Mouse (Mus musculus) kidney, postnatal 4 days (tissue): ENCODE results near the gene Son.
A peak's percentile ranks its signal among the peaks of the same experiment; 100 is the strongest.
"Not testable (repeated sequence)": the region's sequence is repeated elsewhere in the genome, so short reads cannot be mapped to it uniquely, and the experiment has no call there.

Experiments
- DNase-seq, 2 experiments: peaks; one replicate each; pipeline ENCODE4 v3.0.0; 2021; ENCODE audit warnings: mixed read lengths in 2 of 2

Gene Son

GRCm38 (mm10) chr16:91639636-91640035, 7.7 kb upstream of the Son start:
- no peak for DNase-seq

- no peak for DNase-seq
These were observed 7.1 kb upstream of the Son start for GRCm38 (mm10) chr16:91640171-91640570.

DNA sequence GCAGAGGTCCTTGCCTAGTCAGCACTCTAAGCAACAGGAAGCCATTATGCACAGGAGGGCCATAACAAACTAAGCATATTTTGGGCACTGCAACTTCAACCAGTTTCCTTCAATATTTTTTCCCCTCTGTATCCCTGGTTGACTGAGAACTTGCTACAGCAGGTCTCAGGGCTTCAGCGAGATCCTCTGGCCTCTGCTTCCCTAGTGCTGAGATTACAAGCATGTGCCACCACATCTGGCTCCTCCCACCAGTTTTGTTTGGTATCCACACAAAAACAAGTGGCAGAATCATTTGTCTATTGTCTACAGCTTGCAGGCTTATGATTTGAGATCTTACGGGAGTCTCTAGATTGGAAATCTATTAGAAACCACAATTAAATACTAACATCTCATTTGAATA, 2.4 kb upstream of the Son start:
- DNase-seq = no peak

DNA sequence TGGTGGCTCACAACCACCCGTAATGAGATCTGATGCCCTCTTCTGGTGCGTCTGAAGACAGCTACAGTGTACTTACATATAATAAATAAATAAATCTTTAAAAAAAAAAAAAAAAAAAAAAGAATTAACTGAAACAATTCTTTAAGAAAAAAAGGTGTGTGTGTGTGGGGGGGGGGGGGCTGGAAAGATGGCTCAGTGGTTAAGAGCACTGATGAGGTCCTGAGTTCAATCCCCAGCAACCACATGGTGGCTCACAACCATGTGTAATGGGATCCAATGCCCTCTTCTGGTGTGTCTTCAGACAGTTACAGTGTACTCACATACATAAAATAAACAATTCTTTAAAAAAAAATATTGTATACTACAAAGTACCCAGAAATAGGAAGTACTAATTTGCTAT, 1.9 kb upstream of the Son start:
- not testable (repeated sequence) for DNase-seq

DNA sequence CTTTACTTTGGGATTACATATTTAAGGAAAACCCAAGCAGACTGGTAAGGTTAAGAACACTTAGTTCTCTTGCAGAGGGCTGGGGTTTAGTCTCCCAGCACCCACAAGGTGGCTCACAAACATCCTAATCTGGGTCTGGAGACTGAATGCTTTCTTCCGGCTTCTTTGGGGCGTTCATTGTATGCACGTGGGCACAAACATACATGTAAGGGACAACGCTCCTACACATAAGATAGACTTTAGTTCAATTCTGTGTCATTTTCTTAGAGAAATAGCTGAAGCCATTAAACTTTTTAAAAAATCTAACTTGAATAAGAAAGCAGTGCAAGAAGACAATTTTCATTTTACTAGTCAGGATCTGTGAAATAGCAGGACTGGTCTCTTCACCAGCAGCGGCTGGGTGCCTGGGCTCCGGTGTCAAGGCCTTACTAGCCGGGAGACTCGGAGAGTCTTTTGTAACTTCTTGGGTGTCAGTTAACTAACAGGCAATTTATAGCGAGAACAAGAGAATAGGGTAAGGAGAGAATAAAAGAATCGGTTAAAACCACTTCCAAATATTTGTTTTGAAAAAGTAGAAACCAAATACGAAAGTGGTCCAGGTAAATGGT, 1.2 kb upstream of the Son start:
- DNase-seq = peak in 1 of 2 experiments; percentile 35

DNA sequence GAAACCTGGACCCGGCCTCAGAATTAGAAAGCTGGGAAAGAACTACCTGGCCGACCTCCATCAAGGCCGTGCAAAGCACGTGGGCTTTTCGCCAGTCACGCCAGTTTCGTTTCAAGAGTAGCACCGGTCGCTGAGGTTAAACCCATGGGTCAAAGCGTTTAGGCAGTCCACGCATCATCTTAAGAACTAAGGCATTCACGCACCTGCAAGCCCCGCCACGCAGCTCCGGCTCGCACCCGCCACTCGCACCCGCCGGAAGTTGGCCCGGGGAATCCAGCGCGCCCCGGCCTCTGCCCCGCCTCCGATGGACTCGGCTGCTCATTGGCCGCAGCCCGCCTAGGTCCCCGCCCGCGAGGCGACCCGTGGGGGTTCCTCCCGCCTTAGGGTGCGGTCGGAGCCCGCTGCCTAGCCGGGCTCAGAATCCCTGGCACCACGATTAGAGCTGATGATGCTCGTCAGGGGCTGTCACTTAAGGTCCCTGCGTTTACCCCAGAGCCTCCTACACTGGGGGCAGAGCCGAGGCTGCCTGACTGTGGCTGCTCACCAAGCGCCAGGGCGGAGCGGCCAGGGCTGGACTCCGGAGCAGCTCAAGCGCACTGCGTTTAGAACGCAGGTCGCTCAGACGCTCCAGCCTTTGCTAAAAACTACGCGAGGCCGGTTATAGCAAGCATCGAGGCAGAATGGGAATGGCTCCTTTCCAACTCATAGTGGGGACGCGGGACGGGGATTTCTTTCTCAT, 456 bp upstream of the Son start, which contains the start of gene Gart:
Gart (minus strand) TSS at position 272 of the 739 bp plus-strand sequence.
- DNase-seq = peak; percentile 94 to 96

DNA sequence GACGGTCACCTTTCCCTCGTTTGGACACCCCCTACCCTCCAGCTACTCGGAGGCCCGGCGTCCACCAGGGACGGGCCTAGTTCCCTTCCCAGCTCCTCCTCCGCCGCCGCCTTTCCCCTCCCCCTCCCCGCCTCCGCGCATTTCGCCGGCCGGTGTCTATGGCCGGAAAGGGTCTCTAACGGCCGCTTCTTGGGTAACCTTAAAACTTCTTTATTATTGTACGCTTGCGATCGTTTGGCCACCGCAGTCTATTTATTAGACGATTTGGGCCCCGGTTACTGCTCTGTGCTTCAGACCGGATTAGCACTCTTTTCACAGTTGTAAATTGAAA, 879 bp downstream of the Son start:
- peak; percentile 90 to 93 for DNase-seq

DNA sequence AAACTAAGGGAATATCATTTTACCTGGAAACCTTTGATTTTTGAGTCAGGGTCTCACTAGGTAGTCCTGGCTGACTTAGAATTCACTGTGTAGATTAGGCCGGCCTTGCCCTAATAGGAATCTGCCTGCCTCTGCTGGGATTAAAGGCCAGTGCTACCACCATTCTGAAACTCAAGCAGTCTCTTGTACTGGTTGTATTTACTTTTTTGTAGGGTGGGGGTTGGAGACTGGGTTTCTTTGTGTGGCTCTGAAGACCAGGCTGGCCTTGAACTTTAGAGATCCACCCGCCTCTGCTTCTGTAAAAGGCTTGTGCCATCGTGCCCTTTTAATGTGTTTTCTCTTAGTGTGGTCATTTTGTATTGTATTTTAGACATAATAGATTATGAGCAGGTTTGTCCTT, 1.9 kb downstream of the Son start:
- no peak for DNase-seq

GRCm38 (mm10) chr16:91649781-91650180, 2.5 kb downstream of the Son start:
- DNase-seq = no peak

DNA sequence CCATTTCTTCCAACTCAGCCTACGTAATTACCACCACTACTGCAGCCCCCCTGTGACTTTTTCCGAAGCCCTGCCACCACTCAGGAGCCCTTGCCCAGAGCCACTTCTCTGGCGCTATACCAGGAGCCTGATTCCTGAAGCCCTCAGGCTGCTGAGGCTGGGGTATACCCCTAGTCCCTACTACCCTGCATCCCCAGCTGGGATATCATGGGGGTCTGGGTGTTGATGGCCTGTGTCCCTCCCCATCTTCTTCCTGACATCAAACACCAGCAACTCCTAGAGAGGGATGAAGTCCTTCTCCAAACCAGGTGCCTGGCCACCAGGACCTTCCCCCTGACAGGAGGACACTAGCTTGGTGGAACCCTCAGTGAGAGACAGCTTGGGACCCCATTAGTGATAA, 4.9 kb downstream of the Son start:
- no peak for DNase-seq

DNA sequence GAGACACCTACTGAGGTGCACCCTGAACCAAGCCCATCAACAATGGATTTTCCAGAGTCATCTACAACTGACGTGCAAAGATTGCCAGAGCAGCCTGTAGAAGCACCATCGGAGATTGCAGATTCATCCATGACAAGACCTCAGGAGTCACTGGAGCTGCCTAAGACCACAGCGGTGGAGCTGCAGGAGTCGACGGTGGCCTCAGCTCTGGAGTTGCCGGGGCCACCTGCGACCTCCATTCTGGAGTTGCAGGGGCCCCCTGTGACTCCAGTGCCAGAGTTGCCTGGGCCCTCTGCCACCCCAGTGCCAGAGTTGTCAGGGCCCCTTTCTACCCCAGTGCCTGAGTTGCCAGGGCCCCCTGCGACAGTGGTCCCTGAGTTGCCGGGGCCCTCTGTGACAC, 8.0 kb downstream of the Son start:
- no peak for DNase-seq

DNA sequence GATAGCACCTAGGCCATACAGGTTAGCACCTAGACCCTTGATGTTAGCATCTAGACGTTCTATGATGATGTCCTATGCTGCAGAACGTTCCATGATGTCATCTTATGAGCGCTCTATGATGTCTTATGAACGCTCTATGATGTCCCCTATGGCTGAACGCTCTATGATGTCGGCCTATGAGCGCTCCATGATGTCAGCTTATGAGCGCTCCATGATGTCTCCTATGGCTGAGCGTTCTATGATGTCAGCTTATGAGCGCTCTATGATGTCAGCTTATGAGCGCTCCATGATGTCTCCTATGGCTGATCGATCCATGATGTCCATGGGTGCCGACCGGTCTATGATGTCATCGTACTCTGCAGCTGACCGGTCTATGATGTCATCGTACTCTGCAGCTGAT, 10.0 kb downstream of the Son start:
- DNase-seq = no peak

DNA sequence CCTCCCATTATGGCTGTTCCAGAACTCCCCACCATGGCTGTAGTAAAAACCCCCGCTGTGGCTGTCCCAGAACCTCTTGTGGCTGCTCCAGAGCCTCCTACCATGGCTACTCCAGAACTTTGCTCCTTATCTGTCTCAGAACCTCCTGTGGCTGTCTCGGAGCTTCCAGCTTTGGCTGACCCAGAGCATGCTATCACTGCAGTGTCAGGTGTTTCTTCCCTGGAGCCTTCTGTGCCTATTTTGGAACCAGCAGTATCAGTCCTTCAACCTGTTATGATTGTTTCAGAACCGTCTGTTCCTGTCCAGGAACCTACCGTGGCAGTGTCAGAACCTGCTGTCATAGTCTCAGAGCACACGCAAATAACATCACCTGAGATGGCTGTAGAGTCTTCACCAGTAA, 11.2 kb downstream of the Son start:
- no peak for DNase-seq

DNA sequence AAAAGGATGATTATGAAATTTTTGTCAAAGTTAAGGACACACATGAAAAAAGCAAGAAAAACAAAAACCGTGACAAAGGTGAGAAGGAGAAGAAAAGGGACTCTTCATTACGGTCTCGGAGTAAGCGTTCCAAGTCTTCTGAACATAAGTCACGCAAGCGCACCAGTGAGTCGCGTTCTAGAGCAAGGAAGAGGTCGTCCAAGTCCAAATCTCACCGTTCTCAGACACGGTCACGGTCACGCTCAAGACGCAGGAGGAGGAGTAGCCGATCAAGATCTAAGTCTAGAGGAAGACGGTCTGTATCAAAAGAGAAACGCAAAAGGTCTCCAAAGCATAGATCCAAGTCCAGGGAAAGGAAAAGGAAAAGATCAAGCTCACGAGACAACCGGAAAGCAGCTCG, 12.5 kb downstream of the Son start:
- DNase-seq = no peak

DNA sequence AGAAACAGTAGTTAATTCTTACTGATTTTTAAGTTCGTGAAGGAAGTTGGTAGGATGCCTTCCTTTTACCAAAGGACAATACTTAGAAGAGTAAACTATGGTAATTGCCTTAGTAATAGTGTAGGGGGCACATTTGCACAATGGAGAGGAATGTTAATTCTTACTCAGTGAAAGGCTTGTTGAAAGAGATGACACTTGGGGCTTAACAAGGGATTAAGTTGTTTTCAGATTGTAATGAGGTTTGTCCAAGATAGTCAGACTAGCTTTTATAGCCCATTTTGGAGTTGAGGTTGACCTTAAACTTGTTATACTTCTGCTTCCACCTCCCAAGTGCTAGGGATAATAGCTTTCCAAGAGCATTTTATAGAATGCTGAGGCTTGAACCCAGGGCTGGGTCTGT, 14.1 kb downstream of the Son start:
- DNase-seq = no peak

DNA sequence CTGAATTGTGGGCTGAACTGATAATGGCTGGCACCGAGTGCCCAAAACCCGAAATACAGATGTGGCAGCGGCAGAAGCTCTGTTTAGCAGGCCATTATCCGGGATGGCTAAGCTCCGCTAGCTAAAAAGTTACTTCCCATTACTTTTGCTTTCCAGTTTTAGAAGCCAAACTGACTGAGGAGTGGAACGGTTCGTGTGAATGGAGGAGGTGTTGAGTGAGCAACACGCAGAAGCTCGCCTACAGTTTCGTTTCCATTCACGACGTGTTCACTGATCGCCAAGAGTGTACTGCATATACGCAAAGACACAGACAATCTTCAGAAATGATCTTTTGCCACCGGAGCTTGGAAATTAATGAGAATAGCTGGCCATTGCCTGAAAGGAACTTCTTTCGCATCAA, 15.0 kb downstream of the Son start:
- DNase-seq = no peak

GRCm38 (mm10) chr16:91663795-91664194, 16.5 kb downstream of the Son start:
- DNase-seq = no peak

- no peak for DNase-seq
These were observed 27.2 kb downstream of the Son start for GRCm38 (mm10) chr16:91674500-91674899.

DNA sequence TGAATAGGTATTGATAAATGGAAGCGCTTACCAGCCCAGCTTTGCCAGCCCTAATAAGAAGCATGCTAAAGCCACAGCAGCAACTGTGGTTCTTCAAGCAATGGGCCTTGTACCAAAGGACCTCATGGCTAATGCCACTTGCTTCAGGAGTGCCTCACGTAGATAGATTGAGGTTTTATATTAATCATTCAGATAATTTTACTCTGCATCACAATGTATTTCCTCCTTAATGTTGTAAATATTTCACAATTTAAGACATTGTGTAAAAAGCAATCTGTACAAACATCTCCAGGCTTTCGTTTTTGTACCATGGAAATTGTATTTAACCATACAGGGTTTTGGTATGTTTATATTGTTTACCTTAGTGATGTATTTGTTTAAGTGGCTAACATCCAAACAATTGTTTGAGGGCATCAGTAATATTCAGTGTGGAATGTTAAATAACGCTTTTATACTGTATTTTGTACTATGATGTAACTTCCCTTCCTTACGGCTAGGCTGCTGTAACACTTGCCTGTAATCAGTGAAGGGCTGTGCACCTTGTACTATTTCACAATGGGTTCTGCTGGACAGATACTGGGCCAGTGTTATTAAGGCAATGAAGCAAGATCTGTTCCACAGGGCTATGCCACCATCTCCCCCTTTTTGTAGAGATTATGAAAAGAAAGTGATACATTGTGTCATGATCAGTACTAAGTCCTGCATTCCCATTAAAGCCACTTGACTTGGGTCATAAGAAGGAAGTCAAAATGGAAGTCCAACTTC, 31.0 kb downstream of the Son start:
- no peak for DNase-seq

GRCm38 (mm10) chr16:91680656-91681055, 33.4 kb downstream of the Son start:
- DNase-seq = no peak

GRCm38 (mm10) chr16:91685526-91685925, 38.2 kb downstream of the Son start:
- no peak for DNase-seq

DNA sequence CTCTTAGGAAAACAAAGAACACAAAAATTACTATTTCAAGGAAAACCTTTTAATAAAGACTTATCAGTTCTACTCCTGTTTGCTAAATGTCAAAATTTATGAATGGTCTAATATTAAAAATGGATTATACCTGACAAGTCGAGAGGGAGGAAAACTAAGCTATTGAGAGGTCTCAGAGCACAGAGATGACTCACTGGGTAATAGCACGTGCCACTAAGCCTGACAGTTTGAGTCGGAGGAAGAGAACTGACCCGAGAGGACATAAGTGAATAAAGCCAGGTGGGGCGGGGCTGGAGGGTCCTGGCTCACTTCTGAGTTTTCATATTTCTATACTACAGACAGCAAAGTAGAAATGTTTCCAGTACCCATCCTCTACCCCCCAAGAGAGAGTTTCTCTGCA, 39.1 kb downstream of the Son start:
- no peak for DNase-seq

DNA sequence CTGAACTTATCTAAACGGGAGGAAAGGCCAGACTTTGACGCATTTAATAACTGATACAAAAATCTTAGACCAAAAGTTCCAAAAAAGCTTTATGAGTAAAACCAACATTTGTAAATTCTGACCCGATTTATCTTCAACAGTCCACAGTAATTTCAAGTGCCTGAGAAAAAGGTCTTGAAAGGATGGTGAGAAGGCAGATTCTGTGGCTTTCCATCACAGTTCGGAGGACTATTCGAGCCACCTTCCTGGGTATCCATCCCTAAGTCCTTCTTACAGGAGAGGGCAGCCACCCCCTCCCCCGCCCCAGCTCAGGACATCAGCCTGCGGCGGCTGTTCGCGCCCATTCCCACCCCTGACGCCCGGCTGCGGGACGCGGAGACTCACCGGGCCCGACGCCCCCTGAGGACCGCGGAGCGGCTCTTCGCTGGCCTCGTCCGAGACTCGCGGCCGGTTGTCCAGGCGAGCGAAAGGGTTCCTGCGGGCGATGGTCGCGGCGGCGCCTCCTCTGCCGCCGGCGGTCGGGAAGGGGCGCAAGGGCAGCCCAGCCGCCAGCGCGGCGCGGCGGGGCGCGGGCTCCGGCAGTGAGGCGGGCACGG, 40.8 kb downstream of the Son start:
- DNase-seq = no peak
